Mouse (Mus musculus) pancreas, adult 10 weeks (tissue): ENCODE data around the gene Gkn2. TPM values are rescaled to one million over a fixed set of nuclear protein-coding genes. Genes with fewer than 3 reads are reported as not detected.

ENCODE experiments used
- polyA plus RNA-seq: library from polyadenylated mRNA; stranded (reverse); fragments of 350-450 nt; fragmentation: Illumina TruSeq; extraction: RNeasy Lipid Tissue Mini Kit (QIAGEN cat#74804); gene quantifications from one replicate; pipeline ENCODE4 v1.2.3, GENCODE M21; 2015; ENCODE audit warnings: low read depth, low replicate concordance; ENCODE audit not compliant: insufficient read depth

The Gkn2 gene
- not detected for polyA plus RNA-seq

GRCm38 (mm10) chr6:87373057-87373456 is at the start of gene Gkn2:
Gkn2 (plus strand) TSS chr6:87373357.

DNA sequence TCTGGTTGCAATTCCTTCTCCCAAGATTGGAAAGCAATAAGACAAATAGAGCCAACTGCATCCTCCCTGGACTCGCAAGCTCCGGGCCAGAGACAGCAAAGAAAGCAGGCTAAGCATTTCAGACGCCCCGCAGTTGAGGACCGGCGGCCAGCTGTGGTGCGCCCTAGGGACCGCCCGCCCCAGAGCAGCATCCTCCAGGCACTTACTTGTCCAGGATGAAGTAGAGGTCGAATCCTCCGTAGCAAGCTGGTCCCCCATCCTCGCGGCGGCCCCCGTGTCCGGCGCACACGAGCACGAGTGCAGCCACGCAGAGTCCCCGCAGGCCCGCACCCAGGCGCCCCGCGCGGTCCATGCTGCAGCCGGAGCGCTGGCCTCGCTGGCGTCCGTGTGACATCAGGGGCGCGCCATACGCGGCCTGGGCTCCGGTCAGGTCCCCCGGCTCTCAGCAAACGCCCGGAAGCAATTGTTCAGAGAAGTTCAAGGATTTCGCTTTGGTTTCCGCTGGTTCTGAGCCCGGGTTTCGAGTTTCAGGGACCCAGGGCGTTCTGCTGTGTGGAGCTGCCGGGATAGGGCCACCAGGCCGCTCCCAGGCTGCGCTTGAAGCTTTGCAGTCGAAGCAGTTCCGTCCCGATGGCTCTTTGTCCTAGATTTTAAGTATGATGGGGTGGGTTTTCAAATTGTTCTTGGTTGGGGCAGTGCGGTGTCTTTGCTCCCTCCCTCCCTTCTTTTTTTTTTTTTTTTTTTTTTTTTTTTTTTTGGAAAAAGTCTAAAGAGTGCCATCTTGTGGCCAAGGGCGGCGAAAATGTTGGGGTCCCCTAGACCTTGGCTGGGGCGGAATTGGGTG is 37.8 kb upstream of the Gkn2 start, which contains the start of gene Antxr1:
Gene Antxr1 (minus strand): TSS at position 731 of the 844 bp plus-strand sequence.

DNA sequence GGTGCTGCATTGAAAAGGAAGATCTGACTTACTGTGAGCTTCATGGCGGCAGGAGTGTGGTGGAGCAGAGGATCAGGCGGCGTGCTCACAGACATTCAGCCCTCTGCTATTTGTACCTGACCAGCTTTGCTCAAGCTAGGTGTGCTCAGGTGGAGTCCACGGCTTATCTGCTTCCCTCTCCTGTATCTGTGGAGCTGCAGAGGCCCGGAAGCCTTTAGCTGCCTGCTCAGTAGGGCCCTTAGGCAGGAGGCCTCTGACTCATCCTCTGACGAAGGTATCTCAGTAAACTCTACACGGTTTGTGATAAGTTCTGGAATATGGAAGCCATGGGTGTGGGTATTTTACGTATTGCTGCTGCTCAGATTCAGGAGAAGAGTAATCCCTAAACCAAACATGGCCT is 22.3 kb upstream of the Gkn2 start, which contains the start of gene Gkn1:
Gene Gkn1 (minus strand): TSS at position 114 of the 400 bp plus-strand sequence.

GRCm38 (mm10) chr6:87388877-87389276 is 15.7 kb downstream of the Gkn2 start, which contains the start of gene Gkn3:
Gkn3 (minus strand) TSS chr6:87388935.

GRCm38 (mm10) chr6:87428487-87429044 is 55.4 kb downstream of the Gkn2 start, which contains the start of gene Bmp10:
Bmp10 (plus strand) TSS chr6:87428994.

Other genes with a start within 250 kb of the Gkn2 start
- 7.4 TPM for gene Antxr1, start 37.5 kb upstream of the Gkn2 start, polyA plus RNA-seq
- gene Gkn1, start 22.4 kb upstream of the Gkn2 start, polyA plus RNA-seq: not detected
- gene Gkn3, start 15.6 kb downstream of the Gkn2 start, polyA plus RNA-seq: 1.4 TPM
- gene Bmp10, start 55.6 kb downstream of the Gkn2 start, polyA plus RNA-seq: not detected
- gene Arhgap25, start 159.9 kb downstream of the Gkn2 start, polyA plus RNA-seq: 1.6 TPM
- 0.26 TPM for gene Prokr1, start 217.4 kb downstream of the Gkn2 start, polyA plus RNA-seq